Mouse (Mus musculus) yolk sac, embryonic 10.5 days (tissue): Measurements from ENCODE around the gene Rsph1.

Experiments used
- DNase-seq: peaks from one replicate; pipeline ENCODE4 v3.0.0-alpha.2; 2017; ENCODE audit warnings: low spot score

The Rsph1 gene

GRCm38 (mm10) chr17:31276922-31277918 is at the start of gene Rsph1:
TSS of gene Rsph1 (minus strand) at chr17:31277383.
- peak; percentile 81 for DNase-seq

GRCm38 (mm10) chr17:31326220-31326852 is 49.2 kb upstream of the Rsph1 start:
- no peak for DNase-seq

DNA sequence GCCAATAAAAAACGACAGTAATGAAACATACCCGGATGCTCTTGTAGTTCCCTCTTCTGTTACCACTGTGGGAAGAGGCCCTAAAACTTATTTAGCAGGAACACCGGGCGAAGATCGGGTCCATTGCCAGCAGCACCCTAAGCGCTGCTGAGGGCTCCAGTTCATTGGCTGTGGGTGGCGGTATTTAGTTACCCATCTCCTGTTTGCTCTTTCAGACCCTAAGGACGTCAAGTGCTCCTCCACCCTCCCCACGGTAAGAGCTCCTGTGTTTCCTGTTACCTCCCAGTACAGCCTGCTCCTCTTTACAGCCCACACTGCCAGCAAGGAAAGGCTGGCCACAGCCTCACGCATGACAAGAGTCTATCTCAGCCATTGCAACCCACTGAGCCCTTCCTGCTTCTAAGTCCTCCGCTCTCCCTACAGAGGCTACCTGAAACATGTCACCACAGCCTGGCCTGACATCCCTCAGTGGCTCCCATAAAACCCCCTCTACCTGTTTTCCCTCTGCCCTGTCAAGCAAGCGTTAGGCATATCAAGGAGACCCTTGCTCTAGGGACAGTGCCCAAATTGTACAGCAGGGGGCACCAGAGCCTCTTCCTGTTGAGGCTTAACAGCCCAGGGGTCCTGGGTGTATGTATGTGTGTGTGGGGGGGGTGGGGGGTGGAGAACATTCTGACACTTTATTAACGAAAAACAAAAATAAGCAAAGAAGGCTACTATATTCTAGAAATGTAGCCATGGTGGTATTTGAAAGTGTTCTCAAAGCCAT is 48.5 kb upstream of the Rsph1 start:
- DNase-seq, result peak; percentile 36

- DNase-seq, result no peak
These were observed 47.0 kb upstream of the Rsph1 start for GRCm38 (mm10) chr17:31324227-31324626.

DNA sequence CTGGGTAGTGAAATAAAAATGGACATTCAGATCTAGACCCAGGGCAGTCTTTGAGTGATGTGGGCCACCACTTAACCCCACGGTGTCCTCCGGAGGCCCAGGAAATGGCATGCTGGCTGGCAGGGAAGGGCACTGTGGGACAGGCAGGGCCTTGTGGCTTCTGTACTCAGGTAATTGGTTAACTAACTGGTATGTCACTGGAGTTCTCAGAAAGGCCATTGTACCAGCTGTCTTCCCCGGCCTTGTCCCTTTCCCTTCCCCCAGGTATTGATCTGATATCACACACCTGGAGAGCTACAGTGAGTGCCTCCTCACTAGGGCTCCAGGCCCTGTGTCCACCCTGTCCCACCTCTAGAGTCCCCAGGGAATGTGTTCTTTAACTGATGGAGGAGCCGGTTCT is 46.2 kb upstream of the Rsph1 start:
- no peak for DNase-seq

DNA sequence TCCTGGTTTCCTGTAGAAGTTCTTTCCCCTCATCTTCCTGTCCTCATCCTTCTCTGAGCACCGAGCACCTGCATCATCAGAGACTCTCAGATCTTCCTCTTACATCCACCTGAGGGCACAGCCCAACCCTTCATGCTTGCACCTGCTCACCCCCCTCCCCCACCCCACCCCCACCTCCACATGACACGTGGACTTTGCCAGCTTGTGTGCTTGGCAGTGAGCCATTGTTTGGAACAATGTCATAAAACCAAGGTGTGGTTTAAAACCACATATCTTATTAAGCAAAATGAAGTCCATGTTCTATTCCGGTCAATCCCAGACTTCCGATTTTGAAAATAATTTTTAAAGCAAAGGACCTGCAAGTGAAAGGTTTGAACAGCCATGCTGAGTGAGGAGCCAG is 45.3 kb upstream of the Rsph1 start:
- DNase-seq, result no peak

DNA sequence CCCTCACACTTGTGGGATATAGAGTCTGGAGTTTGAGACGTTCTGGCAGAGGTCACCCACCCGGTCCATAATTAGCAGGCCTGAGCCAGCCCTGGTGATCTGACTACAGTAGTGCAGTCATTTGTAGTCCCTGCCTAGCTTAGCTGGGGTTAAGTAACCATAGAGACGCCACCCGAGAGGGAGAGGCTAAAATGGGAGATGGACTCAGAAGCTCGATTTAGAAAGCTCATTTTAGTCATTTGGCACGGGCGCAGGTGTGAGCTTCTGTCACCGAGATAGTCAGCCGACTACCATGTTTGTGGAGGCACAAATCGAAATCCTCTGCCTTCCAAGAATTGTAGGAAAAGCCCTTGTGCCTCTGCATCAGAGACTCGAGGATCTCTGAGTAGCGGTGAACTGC is 44.2 kb upstream of the Rsph1 start:
- no peak for DNase-seq

GRCm38 (mm10) chr17:31318906-31319767 is 42.0 kb upstream of the Rsph1 start:
- DNase-seq, result no peak

GRCm38 (mm10) chr17:31317521-31318272 is 40.5 kb upstream of the Rsph1 start:
- no peak for DNase-seq

DNA sequence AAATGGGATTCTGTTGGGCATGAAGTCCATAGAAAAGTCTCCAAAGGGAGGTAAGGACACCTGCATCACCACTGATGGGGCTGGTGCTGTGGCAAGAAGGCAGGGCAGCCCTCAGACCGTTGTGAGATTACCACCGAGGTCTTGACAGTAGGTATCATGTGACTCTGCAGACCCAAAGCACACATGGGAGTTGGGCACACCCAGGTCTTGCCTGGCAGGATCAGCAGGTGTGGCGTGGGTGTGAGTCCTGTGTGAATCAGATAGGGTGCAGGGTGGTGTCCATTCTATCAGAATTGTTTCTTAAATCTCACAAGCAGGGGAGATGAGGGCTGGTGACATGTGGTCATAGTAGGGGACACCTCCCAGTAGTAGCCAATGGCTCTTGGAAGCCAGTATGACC is 39.8 kb upstream of the Rsph1 start:
- no peak for DNase-seq

DNA sequence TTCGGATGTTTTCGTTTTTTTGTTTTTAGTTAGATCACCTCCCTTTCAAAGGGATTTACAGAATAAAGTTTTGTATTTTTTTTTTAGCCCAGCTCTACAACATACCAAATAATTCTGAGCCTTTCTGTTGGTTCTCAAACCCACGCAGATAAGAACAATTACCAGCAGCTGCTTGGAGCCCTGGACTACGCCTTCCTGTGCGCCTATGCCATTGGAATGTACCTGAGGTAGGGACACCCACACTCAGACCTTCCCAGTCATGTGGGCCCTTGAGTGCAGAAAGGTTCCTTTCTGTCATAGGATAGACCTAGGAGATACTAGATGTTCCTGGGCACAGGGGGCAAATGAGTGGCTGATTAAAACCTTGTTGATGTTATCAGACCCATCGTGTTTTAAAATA is 38.8 kb upstream of the Rsph1 start:
- no peak for DNase-seq

- no peak for DNase-seq
These were observed 38.0 kb upstream of the Rsph1 start for GRCm38 (mm10) chr17:31315046-31315792.

GRCm38 (mm10) chr17:31312648-31313047 is 35.5 kb upstream of the Rsph1 start:
- no peak for DNase-seq

GRCm38 (mm10) chr17:31311047-31311446 is 33.9 kb upstream of the Rsph1 start:
- DNase-seq, result no peak

DNA sequence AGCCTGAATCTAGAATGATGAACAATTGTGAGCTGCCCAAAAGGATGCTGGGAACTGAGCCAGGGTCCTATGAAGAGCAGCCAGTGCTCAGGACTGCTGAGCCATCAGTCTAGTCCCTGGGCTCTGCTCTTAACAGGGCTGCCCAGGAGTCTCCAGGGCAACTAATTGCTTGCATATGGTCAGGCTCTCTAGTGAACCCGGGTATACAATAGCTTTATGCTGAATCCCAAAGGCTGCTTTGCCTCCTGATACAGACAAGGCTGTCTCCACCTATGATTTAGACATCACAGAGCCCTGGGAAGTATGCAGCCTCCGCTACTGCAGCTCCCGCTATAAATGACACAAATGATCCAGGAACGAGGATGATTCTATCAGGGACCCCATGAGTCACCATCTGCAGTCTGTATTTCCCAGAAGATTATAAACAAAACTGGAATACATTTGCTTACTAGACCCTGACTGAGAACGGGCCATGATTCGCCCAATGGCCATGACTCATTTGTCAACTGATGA is 32.2 kb upstream of the Rsph1 start:
- no peak for DNase-seq

DNA sequence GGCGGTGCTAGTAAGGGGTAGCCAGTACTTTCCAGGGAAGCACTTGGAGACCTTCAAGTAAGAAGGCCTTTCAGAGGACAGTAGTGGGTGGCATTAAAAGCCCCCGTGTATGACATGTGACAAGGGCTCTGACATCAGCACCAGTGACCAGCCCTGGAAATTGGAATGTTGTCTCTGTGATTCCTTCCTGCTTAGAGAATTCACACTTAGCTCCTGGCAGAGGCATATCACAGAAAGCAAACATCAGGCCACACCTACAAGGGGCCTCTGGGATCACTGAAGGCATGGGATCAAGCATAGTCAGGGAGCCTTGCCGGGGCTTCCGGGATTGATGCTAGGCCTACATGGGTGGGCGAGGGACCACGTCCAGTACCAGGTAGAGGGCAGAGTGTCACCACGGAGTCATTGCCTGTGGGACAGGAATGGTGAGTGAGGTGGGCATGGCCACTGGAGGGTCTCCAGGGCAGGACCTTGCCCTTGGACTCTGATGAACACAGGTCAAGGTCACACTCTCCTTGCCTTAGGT is 31.2 kb upstream of the Rsph1 start:
- DNase-seq, result no peak

- no peak for DNase-seq
These were observed 30.6 kb upstream of the Rsph1 start for GRCm38 (mm10) chr17:31307756-31308155.

DNA sequence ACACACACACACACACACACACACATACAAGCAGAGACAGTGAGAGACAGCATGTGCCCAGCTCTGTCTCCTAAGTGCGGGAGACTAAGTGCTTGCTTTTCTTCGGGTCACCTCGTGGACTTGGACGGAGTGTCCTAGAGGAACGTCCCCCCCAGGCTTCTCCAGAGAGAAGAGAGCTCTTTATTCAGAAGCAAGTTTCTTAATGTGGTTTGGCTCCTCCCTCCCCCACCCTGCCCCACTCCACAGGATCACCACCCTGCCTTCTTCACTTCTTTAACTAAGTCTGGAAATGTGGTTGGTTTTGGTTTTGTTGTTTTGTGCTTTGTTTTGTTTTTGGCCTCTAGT is 28.6 kb upstream of the Rsph1 start:
- DNase-seq, result no peak

DNA sequence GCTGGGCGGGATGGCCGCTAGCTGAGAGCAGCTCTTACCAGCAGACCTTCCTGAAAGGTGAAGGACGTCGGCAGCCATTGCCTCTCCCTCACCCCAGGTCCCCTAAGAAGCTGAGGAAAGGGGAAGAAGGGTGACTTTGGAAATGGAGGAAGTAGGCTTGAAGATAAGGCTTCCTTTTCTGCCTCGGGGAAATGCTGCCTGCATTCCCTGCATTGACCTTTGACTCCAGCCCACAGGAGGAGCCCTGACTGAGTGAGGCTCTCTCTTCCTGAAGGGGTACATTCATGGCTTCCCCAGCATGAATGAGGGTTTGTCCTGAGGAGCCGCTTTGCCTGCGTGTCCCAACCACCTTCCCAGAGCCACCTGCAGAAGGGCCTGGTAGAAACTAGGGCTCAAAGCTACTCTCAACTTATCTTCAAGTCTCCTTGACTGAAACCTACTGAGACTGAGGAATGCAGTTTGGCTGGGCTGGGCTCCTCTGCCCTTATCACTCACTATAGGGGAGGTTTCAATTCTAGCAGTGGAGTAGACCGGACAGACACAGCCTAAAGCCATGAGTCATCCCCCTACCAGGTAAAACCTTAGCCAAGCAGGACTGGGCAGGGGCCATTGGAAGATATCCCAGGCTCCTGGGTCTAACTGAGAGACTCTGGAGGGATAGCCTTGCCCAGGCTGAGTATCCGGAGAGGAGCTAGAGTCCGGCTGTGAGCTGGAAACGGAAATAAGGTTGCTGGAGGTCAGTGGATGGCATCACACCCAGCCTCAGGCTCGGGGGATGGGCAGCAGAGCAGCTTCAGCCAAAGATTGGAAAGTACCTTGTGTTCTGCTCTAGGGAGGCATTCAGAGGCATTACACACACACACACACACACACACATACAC is 28.0 kb upstream of the Rsph1 start:
- DNase-seq, result peak; percentile 81
